Mouse (Mus musculus) hindbrain, postnatal 0 days (tissue): ENCODE data around the gene Plcb1. TPM values are rescaled to one million over a fixed set of nuclear protein-coding genes. Genes with fewer than 3 reads are reported as not detected.
A peak's percentile ranks its signal among the peaks of the same experiment; 100 is the strongest.

Experiments used
- ATAC-seq: fragments of 200-750 bp; cut with Nextera tagmentation; 2 replicates; pipeline ENCODE4 v1.8.0; 2017; ENCODE audit warnings: mild to moderate bottlenecking, moderate TSS enrichment, moderate library complexity
- DNase-seq: peaks from one replicate; pipeline ENCODE4 v3.0.0-alpha.2; 2015; ENCODE audit warnings: low spot score
- H3K27ac ChIP-seq: fragments of 300-500 bp; sonication (generic); 2 replicates; pipeline ENCODE4 v1.5.1; 2014; ENCODE audit warnings: mild to moderate bottlenecking
- H3K27me3 ChIP-seq: fragments of 300-500 bp; sonication (generic); 2 replicates; pipeline ENCODE4 v1.6.1; 2014; ENCODE audit warnings: low read length, mixed read lengths; ENCODE audit not compliant: insufficient read depth
- H3K36me3 ChIP-seq: fragments of 300-500 bp; sonication (generic); 2 replicates; pipeline ENCODE4 v1.6.1; 2014; ENCODE audit warnings: low read length, mixed read lengths; ENCODE audit not compliant: insufficient read depth
- H3K4me1 ChIP-seq: fragments of 300-500 bp; sonication (generic); 2 replicates; pipeline ENCODE4 v1.6.1; 2014; ENCODE audit warnings: antibody characterized with exemption, low read length, mixed read lengths; ENCODE audit not compliant: insufficient read depth
- H3K4me2 ChIP-seq: fragments of 300-500 bp; sonication (generic); 2 replicates; pipeline ENCODE4 v1.6.1; 2014; ENCODE audit warnings: low read depth, mild to moderate bottlenecking, low read length, moderate library complexity, mixed read lengths
- H3K4me3 ChIP-seq: fragments of 300-500 bp; sonication (generic); 2 replicates; pipeline ENCODE4 v1.5.1; 2014; ENCODE audit warnings: low read length
- H3K9ac ChIP-seq: fragments of 300-500 bp; sonication (generic); replicated peaks from 2 replicates; pipeline ENCODE4 v1.6.1; 2014; ENCODE audit warnings: mild to moderate bottlenecking, low read length, moderate library complexity, mixed read lengths
- H3K9me3 ChIP-seq: fragments of 300-500 bp; sonication (generic); 2 replicates; pipeline ENCODE4 v1.6.1; 2016; ENCODE audit warnings: low read length, mixed read lengths
- CTCF ChIP-seq: IDR thresholded peaks from 2 replicates; pipeline ENCODE4 v1.5.1; 2016; ENCODE audit warnings: antibody characterized with exemption, control low read depth, low read depth
- WGBS: fragments of 180-500 bp; shearing (Covaris S2); extraction: QIAGEN DNeasy Blood & Tissue Kit; methylation state at CpG from one replicate; pipeline ENCODE4 v1.1.7; 2014; 5-methylcytosine and 5-hydroxymethylcytosine counted together
- polyA plus RNA-seq: library from polyadenylated mRNA; unstranded; fragments of >200 nt; fragmentation: Nextera tagmentation; extraction: Ambion mirVana; gene quantifications from 2 replicates; pipeline ENCODE4 v1.2.1, GENCODE M21; 2015
- total RNA-seq: library from RNA; depleted of rRNA; stranded (reverse); fragments of >200 nt; gene quantifications from 2 replicates; pipeline ENCODE4 v1.2.3, GENCODE M21; 2014

The Plcb1 gene
- total and polyA plus RNA-seq, 2 experiments from 2014 or later = 47.4 to 48.8 TPM

DNA sequence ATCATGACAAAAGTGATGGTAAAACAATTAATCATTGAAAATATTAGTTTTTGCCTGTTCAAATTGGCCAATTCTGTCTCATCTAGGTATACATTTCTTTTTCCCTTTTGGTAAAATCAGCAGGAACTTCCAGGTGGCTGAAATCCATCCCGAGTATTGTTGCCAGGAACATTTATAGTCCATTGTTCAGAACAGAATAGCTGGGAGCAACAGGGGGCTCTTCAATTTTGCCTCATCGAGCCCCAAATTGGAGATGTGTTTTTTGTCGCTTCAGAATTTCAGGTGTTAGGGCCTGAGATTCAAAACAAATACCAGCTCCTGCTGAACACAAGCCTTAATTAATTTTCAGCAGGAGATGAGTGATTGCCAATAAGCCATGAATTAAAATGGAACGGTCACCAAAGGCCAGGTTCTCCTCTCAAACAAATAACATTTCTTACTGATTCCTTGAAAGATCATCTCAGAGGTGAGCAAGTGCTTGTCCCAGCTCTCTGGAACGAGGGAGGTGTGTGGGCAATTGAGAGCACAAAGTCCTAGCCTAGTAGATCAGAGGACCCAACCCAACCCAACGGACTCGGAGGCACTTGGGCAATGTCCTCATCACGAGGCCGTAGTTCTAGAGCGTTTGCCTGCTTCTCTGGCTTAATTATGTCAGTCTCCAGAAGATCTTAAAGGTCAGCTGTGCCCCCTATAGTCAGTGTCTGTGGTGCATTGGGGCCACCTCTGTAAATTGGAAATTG lies 136.9 kb downstream of the Plcb1 start:
- Histone ChIP-seq H3K4me1 (no peaks in the 10 kb centered on the region), H3K4me3 (no peak overlapping the region), H3K4me2 (no peak overlapping the region), H3K9me3 (no peaks in the 10 kb centered on the region), H3K27me3 (no peaks in the 10 kb centered on the region), H3K27ac (no peak overlapping the region), H3K36me3 (no peaks in the 10 kb centered on the region), H3K9ac (no peak overlapping the region)
- no peak for ATAC-seq
- DNase-seq = no peak
- 65% methylated on average over 10 of the region's 10 CpGs for WGBS
- TF ChIP-seq CTCF = no peak

DNA sequence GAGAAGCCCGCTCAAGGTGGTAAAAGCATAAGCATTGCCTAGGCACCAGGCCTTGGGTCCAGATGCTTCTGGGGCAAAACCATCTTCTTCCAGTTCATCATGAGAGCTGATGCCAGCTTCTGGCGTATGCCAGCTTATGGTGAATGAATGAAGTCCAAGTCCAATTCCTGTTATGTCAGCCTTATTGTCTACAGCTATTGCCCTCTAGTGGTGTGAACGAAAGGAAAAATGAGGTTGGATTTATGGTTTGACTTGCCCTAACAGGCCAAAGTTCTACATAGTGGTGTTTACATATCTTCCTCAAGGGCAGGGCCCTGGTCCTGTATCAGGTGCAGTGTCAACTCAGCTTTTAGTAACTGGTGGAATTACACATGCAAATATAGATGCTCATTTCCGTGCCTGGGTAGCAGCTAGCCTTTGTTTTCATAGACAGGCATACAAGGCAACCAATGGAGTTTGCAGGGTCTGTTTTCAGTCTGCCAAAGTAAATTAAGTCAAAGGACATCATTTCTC lies 138.3 kb downstream of the Plcb1 start:
- H3K27ac ChIP-seq = no peak overlapping the region
- H3K36me3 ChIP-seq = no peaks in the 10 kb centered on the region
- no peak overlapping the region for H3K4me2 ChIP-seq
- WGBS = 91% methylated on average over 4 of the region's 4 CpGs
- H3K4me3 ChIP-seq = no peak overlapping the region
- DNase-seq (no peak), ATAC-seq (no peak)
- no peaks in the 10 kb centered on the region for H3K27me3 ChIP-seq
- no peaks in the 10 kb centered on the region for H3K4me1 ChIP-seq
- no peak for TF ChIP-seq CTCF
- H3K9ac ChIP-seq = no peak overlapping the region
- no peaks in the 10 kb centered on the region for H3K9me3 ChIP-seq

DNA sequence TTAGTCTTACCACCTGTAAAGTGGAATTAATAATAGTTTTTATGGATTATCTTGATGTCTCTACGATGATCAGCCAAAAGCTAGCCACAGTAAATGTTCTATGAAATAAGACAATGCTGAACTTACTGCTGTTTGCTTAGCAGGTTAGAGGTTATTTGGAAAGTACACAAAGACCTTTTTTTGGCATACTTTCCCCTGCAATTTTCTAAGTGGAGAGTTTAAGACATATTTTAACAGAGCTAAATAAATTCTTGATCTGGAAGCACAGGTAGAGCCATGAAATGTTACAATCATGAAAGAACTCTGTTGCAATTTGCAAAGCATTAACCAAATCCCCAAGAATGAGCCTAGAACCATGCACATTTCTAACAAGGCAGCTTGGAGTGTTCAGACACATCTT lies 140.4 kb downstream of the Plcb1 start:
- Histone ChIP-seq H3K36me3 (no peaks in the 10 kb centered on the region), H3K4me1 (peaks cover 3% of the 10 kb centered on the region; the same call in 1 of the 2 replicates), H3K27ac (no peak overlapping the region), H3K9me3 (no peaks in the 10 kb centered on the region), H3K4me3 (no peak overlapping the region), H3K27me3 (no peaks in the 10 kb centered on the region), H3K4me2 (no peak overlapping the region), H3K9ac (no peak overlapping the region)
- no peak for DNase-seq
- WGBS = 73% methylated on average over 1 of the region's 1 CpGs
- ATAC-seq = no peak
- no peak for TF ChIP-seq CTCF

DNA sequence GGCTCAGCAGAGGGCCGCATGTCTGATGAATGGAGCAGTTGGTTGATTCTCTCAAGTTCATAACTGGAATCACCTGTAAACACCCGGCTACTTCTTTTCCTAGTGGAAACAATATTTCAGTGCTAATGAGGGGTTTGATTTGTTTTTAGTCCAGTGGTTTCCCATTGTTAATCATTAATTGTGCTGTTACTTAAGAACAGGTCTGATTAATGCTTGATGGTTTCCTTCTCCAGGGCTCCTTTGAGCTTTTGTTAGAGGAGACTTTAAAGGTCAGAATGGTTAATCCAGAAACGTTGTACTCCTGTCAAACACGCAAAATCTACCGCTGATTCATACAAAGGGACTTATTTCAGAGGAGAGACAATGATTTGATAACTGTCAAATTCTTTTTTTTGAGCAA lies 141.2 kb downstream of the Plcb1 start:
- DNase-seq (no peak), ATAC-seq (no peak)
- H3K4me1 ChIP-seq = peaks cover 3% of the 10 kb centered on the region; the same call in 1 of the 2 replicates
- H3K4me2 ChIP-seq = no peak overlapping the region
- no peaks in the 10 kb centered on the region for H3K27me3 ChIP-seq
- no peak overlapping the region for H3K4me3 ChIP-seq
- no peaks in the 10 kb centered on the region for H3K9me3 ChIP-seq
- TF ChIP-seq CTCF = no peak
- no peak overlapping the region for H3K9ac ChIP-seq
- H3K36me3 ChIP-seq = no peaks in the 10 kb centered on the region
- 40% methylated on average over 5 of the region's 5 CpGs for WGBS
- no peak overlapping the region for H3K27ac ChIP-seq

DNA sequence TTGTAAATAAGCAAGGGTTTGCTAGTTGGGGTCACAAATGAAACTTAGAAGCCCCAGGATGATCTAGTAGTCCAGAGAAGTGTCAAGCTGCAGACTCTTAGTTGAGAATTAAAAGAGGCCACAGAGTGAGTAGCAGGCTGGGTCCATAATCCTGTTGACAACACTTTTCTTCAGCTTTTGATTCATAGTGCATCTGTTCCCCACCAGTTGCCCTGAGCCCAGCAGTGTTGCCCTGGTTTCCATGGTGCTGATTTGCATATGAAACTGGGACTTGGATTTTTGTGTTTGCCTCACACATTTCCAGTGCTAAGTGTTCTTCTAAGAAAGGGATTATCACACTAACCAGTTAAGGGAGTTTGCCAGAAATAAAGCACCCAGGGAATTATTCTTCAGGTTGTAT lies 143.6 kb downstream of the Plcb1 start:
- Histone ChIP-seq H3K27ac (no peak overlapping the region), H3K4me2 (no peak overlapping the region), H3K9me3 (no peaks in the 10 kb centered on the region), H3K4me3 (no peak overlapping the region), H3K4me1 (peaks cover 3% of the 10 kb centered on the region; the same call in 1 of the 2 replicates), H3K9ac (no peak overlapping the region), H3K27me3 (no peaks in the 10 kb centered on the region), H3K36me3 (no peaks in the 10 kb centered on the region)
- TF ChIP-seq CTCF = no peak
- ATAC-seq (peak; percentile 78), DNase-seq (peak; percentile 61)

DNA sequence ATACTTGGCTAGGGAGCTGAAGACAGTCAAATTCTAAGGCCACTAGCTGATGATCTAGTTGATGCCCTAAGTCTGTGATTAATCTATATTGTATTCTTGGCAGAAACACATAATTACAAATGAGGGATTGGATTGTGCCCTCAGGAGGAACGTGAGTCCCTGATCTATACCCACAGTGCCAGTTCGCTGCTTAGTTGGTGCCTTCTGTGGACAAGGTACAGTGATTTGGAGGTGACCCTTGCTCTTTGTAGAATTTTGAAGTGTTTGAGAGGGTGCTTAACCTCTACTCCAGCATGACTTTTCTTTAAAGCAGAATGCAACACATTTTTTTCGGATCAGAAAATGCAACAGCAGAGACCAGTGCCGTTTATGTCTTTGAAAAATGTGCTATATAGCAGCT lies 145.1 kb downstream of the Plcb1 start:
- 79% methylated on average over 4 of the region's 4 CpGs for WGBS
- no peak overlapping the region for H3K4me3 ChIP-seq
- peaks cover 3% of the 10 kb centered on the region; the same call in 1 of the 2 replicates for H3K4me1 ChIP-seq
- DNase-seq (no peak), ATAC-seq (no peak)
- no peak overlapping the region for H3K27ac ChIP-seq
- no peak for TF ChIP-seq CTCF
- no peaks in the 10 kb centered on the region for H3K36me3 ChIP-seq
- H3K9ac ChIP-seq = no peak overlapping the region
- H3K4me2 ChIP-seq = no peak overlapping the region
- H3K9me3 ChIP-seq = no peaks in the 10 kb centered on the region
- no peaks in the 10 kb centered on the region for H3K27me3 ChIP-seq

DNA sequence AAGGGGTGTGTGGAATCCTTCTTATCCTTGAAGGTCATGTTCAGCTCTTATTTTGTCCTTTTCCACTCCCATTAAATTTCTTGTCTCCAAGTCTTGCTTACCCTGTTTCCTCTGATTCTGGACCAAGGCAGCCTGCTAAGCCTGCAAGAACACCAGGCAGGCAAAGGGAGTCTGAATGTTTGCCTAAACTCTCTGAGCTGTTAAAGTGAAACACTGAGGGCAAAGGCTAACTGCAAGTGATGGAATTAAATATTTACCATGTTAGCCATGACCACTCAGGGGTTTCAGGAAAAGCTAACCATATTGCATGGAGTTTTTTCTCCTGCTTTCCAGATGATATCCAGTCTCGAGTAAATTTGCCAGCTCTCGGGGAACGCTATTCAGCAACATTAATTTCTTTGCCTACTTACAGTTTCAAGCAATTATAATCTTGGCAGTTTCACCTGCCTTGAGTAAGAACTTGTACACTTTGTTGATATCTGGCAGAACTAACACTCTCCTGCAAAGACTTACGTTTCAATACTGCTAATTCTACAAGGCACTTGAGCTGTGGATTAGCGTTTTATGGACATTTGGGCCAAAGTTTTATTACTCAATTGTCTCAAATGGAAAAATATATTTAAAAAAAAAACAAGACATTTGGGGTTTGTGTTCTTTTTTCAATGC lies 146.0 kb downstream of the Plcb1 start:
- WGBS = 67% methylated on average over 5 of the region's 5 CpGs

More for the DNA sequence above, 146.0 kb downstream of the Plcb1 start:
- ATAC-seq (no peak), DNase-seq (no peak)
- Histone ChIP-seq H3K36me3 (no peaks in the 10 kb centered on the region), H3K27ac (no peak overlapping the region), H3K4me1 (peaks cover 3% of the 10 kb centered on the region; the same call in 1 of the 2 replicates), H3K9me3 (no peaks in the 10 kb centered on the region), H3K27me3 (no peaks in the 10 kb centered on the region), H3K9ac (no peak overlapping the region), H3K4me2 (no peak overlapping the region), H3K4me3 (no peak overlapping the region)
- TF ChIP-seq CTCF = no peak
